Comparison of ENCODE assay signal across 21 mouse cellular contexts in genomic region chr16:66602211-66602610, GRCm38 (mm10).
DNase-seq lines count a peak whose midpoint lies in the region; ATAC-seq and TF ChIP-seq lines count a peak whose summit lies in the region.
"Had no signal": no experiment of that assay in that cellular context is flagged by ENCODE, and none has a peak within 500 bp of the region (broad histone marks: within the 10 kb centered on the region; RNA-seq: fewer than 3 reads in every experiment).

No protein-coding gene starts in this region.

- no peak for TF ChIP-seq POLR2A in kidney, adult 2 months (IDR thresholded peaks at IDR 0.05; ENCODE audit: low read depth, low read length)

- no peak for DNase-seq in forebrain, embryonic 14.5 days (ENCODE audit: low spot score)
- no peak for DNase-seq in kidney, adult 2 months
- peak; percentile 31 for DNase-seq in ES-CJ7 (ENCODE audit: low read depth, low spot score)
- DNase-seq in embryo, embryonic 10.5 days (ENCODE audit: low spot score): peak; percentile 41
- DNase-seq in adrenal gland, postnatal 36 days: no peak
- DNase-seq: cerebellum, adult 11 months; cerebellum, postnatal 25 days; gastrocnemius, postnatal 14 days; heart, adult 2 months; kidney, postnatal 36 days; right cerebral cortex, postnatal 25 days; thymus, postnatal 25 days had no signal

- no peak overlapping the region for H3K27ac ChIP-seq in forebrain, embryonic 15.5 days (replicated peaks)
- no peak overlapping the region for H3K27ac ChIP-seq in forebrain, embryonic 14.5 days (ENCODE audit: low read depth, low read length)
- H3K27ac ChIP-seq in kidney, embryonic 15.5 days: no peak overlapping the region
- H3K27ac ChIP-seq in kidney, adult 2 months (ENCODE audit: insufficient read depth, low read depth, low read length): no peak overlapping the region
- H3K27ac ChIP-seq: embryonic facial prominence, embryonic 12.5 days; heart, adult 2 months; limb, embryonic 13.5 days; liver, embryonic 14.5 days; neural tube, embryonic 12.5 days; stomach, postnatal 0 days had no signal

- H3K4me3 ChIP-seq in forebrain, embryonic 15.5 days: no peak overlapping the region
- no peak overlapping the region for H3K4me3 ChIP-seq in forebrain, embryonic 14.5 days (ENCODE audit: low read depth, low read length)
- H3K4me3 ChIP-seq in kidney, embryonic 15.5 days (replicated peaks): no peak overlapping the region
- H3K4me3 ChIP-seq in kidney, adult 2 months (ENCODE audit: insufficient read depth, low read depth, low read length): no peak overlapping the region
- H3K4me3 ChIP-seq: embryonic facial prominence, embryonic 12.5 days; heart, adult 2 months; limb, embryonic 13.5 days; megakaryocyte, embryonic 14.5 days; neural tube, embryonic 12.5 days had no signal

- H3K4me1 ChIP-seq in forebrain, embryonic 15.5 days: no peaks in the 10 kb centered on the region
- H3K4me1 ChIP-seq in forebrain, embryonic 14.5 days (ENCODE audit: control insufficient read depth, insufficient read depth, low read length): no peaks in the 10 kb centered on the region
- H3K4me1 ChIP-seq in kidney, embryonic 15.5 days: no peaks in the 10 kb centered on the region
- no peaks in the 10 kb centered on the region for H3K4me1 ChIP-seq in kidney, adult 2 months (ENCODE audit: control insufficient read depth, insufficient read depth, low read length)
- H3K4me1 ChIP-seq: embryonic facial prominence, embryonic 12.5 days; limb, embryonic 13.5 days; megakaryocyte, embryonic 14.5 days had no signal

- 48% methylated on average over 2 of the region's 2 CpGs for WGBS in forebrain, embryonic 15.5 days
- WGBS in forebrain, embryonic 14.5 days: 42% methylated on average over 2 of the region's 2 CpGs
- 59% methylated on average over 2 of the region's 2 CpGs for WGBS in kidney, embryonic 15.5 days
- 53% methylated on average over 2 of the region's 2 CpGs for WGBS in kidney, adult 2 months

- TF ChIP-seq CTCF in kidney, adult 2 months (conservative IDR thresholded peaks at IDR 0.05; ENCODE audit: insufficient read depth, insufficient read length, low read depth, low read length): no peak

- H3K27me3 ChIP-seq in forebrain, embryonic 15.5 days: no peaks in the 10 kb centered on the region
- H3K27me3 ChIP-seq in forebrain, embryonic 14.5 days (replicated peaks; ENCODE audit: control insufficient read depth, insufficient read depth, low read length): no peaks in the 10 kb centered on the region
- H3K27me3 ChIP-seq in kidney, embryonic 15.5 days: no peaks in the 10 kb centered on the region
- no peaks in the 10 kb centered on the region for H3K27me3 ChIP-seq in kidney, adult 2 months (replicated peaks; ENCODE audit: control insufficient read depth, insufficient read depth, low read length)
- H3K27me3 ChIP-seq: embryonic facial prominence, embryonic 12.5 days; limb, embryonic 13.5 days; megakaryocyte, embryonic 14.5 days; neural tube, embryonic 12.5 days had no signal

- H3K9me3 ChIP-seq in forebrain, embryonic 15.5 days: no peaks in the 10 kb centered on the region
- H3K9me3 ChIP-seq in forebrain, embryonic 14.5 days (replicated peaks; ENCODE audit: control insufficient read depth, low read length): no peaks in the 10 kb centered on the region
- H3K9me3 ChIP-seq in kidney, embryonic 15.5 days (replicated peaks): no peaks in the 10 kb centered on the region
- H3K9me3 ChIP-seq: embryonic facial prominence, embryonic 12.5 days; limb, embryonic 13.5 days; neural tube, embryonic 12.5 days had no signal

- ATAC-seq in forebrain, embryonic 15.5 days (replicated peaks): 0 out of 2 replicates have a peak, but pooled peaks have one; percentile 19
- no peak for ATAC-seq in forebrain, embryonic 14.5 days
- ATAC-seq in kidney, embryonic 15.5 days (replicated peaks; ENCODE audit: low FRiP score): peak; percentile 82
- ATAC-seq: lung, postnatal 0 days had no signal

- no peak overlapping the region for H3K4me2 ChIP-seq in forebrain, embryonic 15.5 days (replicated peaks)
- no peak overlapping the region for H3K4me2 ChIP-seq in forebrain, embryonic 14.5 days (ENCODE audit: low read length)
- no peak overlapping the region for H3K4me2 ChIP-seq in kidney, embryonic 15.5 days
- H3K4me2 ChIP-seq: embryonic facial prominence, embryonic 12.5 days; limb, embryonic 13.5 days; neural tube, embryonic 12.5 days had no signal

- H3K36me3 ChIP-seq in forebrain, embryonic 15.5 days: no peaks in the 10 kb centered on the region
- no peaks in the 10 kb centered on the region for H3K36me3 ChIP-seq in forebrain, embryonic 14.5 days (ENCODE audit: control insufficient read depth, insufficient read depth, low read length)
- no peaks in the 10 kb centered on the region for H3K36me3 ChIP-seq in kidney, embryonic 15.5 days
- H3K36me3 ChIP-seq in kidney, adult 2 months (ENCODE audit: control insufficient read depth, insufficient read depth, low read length): no peaks in the 10 kb centered on the region
- H3K36me3 ChIP-seq: embryonic facial prominence, embryonic 12.5 days; limb, embryonic 13.5 days; neural tube, embryonic 12.5 days had no signal

- no peak overlapping the region for H3K9ac ChIP-seq in forebrain, embryonic 15.5 days (replicated peaks)
- no peak overlapping the region for H3K9ac ChIP-seq in forebrain, embryonic 14.5 days (ENCODE audit: low read length)
- H3K9ac ChIP-seq in kidney, embryonic 15.5 days: no peak overlapping the region
- H3K9ac ChIP-seq: embryonic facial prominence, embryonic 12.5 days; limb, embryonic 13.5 days; liver, embryonic 14.5 days; neural tube, embryonic 12.5 days had no signal

Comparison
In these comparisons a context has a peak if more than half of its experiments do, and no peak if none do; other contexts are left out.
1. DNase-seq: peak in ES-CJ7 (single experiment) and embryo, embryonic 10.5 days (single experiment); none in forebrain, embryonic 14.5 days (single experiment), kidney, adult 2 months (single experiment) and adrenal gland, postnatal 36 days (0 of 2).